Mouse (Mus musculus): ENCODE data around the gene Tmem8. TPM values are rescaled to one million over a fixed set of nuclear protein-coding genes. Genes with fewer than 3 reads are reported as not detected.
"Not testable (repeated sequence)": the region's sequence is repeated elsewhere in the genome, so short reads cannot be mapped to it uniquely, and the experiment has no call there.

Tmem8 gene
- polyA plus RNA-seq, 1 experiment = 1.5 TPM

DNA sequence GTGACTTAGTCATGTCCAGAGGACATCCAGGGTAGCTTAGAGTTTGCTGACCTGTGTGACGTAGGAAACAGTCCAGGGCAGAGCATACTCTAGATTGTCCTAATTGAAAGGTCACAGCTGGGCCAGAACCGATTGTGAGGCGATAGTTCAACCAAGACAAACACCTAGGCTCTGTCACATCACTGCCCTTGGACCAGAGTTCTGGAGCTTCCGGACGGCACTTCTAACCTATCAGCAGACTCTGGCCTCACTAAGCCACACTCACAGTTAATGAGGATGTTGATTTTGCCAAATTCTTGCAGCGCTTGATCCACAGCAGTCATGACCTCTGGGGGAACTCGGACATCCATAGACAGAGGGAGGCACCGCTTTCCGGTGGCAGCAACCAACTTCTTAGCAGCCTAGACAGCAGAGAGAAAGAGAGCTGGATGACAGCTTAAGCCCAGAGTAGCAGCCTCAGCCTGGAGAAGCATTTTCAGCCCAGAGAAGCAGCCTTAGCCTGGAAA lies 26.0 kb upstream of the Tmem8 start:
- Histone ChIP-seq H3K27me3 (ENCODE audit: control insufficient read depth, insufficient read depth, insufficient read length) (no peaks in the 10 kb centered on the region), H3K79me3 (ENCODE audit: low read depth) (no peaks in the 10 kb centered on the region)
- TF ChIP-seq MYOG (IDR thresholded peaks at IDR 0.05; ENCODE audit: control insufficient read depth, extremely low read depth, insufficient read length) = no peak
- TF ChIP-seq USF1 (IDR thresholded peaks at IDR 0.05; ENCODE audit: low read depth) = no peak

DNA sequence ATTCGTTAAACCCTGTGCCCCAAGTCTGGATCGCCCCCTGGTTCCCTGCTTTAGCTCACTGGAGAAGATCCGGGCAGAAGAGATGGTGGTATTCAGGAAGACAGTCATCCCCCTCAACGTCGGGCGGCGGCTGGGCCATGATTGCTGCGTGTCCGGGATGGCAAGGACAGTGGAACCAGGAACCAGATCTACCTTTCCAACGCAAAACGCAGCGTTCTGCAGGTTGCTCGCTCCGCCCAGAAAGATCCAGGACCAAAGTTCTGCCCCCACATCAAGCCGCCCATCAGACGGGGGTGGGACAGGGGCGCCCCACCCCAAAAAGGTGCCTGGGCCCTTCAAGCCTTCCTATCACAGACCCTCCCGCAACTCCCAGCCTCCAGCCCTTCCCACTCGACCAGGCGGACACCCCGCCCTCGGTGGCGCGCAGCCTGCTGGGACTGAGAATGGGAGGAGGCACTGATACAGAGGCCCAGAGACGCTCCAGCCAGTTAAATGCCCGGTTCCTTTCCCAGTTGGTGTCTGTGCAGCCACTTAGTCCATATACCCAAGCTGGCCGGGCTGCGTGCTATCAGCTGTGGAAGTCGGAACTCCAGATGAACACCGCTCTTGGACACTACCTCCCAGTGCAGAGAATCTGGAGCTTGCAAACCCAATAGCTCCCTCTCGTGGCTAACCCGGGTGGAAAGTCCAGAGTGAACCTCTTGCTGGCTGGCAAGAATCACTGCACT lies 23.0 kb upstream of the Tmem8 start, which contains the start of gene Decr2:
Gene Decr2 (minus strand): TSS at position 433 of the 728 bp plus-strand sequence.
- Histone ChIP-seq H3K36me3 (ENCODE audit: control insufficient read depth, insufficient read depth) (no peaks in the 10 kb centered on the region), H3K79me3 (ENCODE audit: low read depth) (no peaks in the 10 kb centered on the region), H3K4me3 (ENCODE audit: insufficient read depth, poor library complexity, severe bottlenecking) (peak within 1 kb of the TSS; percentile 36), H3K27me3 (ENCODE audit: control insufficient read depth, insufficient read depth, insufficient read length) (no peaks in the 10 kb centered on the region), H3K79me2 (ENCODE audit: control insufficient read depth, insufficient read depth) (no peaks in the 10 kb centered on the region), H3ac (ENCODE audit: control insufficient read depth, insufficient read length, low read depth) (peak within 1 kb of the TSS; percentile 61)
- TF ChIP-seq CTCF (IDR thresholded peaks at IDR 0.05; ENCODE audit: control insufficient read depth, insufficient read depth, insufficient read length) (peak; percentile 63), CEBPB (IDR thresholded peaks at IDR 0.05; ENCODE audit: low read depth) (no peak), FOSL1 (IDR thresholded peaks at IDR 0.05; ENCODE audit: insufficient read depth, low read length, poor library complexity, severe bottlenecking) (no peak), USF1 (IDR thresholded peaks at IDR 0.05; ENCODE audit: low read depth) (no peak), MYOG (IDR thresholded peaks at IDR 0.05; ENCODE audit: control insufficient read depth, extremely low read depth, insufficient read length) (no peak), MYOD1 (IDR thresholded peaks at IDR 0.05; ENCODE audit: control insufficient read depth, insufficient read length, low read depth) (no peak), MAX (IDR thresholded peaks at IDR 0.05) (no peak)

More for the DNA sequence above, 26.0 kb upstream of the Tmem8 start:
- H3K36me3 ChIP-seq (ENCODE audit: control insufficient read depth, insufficient read depth) = no peaks in the 10 kb centered on the region
- H3ac ChIP-seq (ENCODE audit: control insufficient read depth, insufficient read length, low read depth) = no peak overlapping the region
- H3K4me3 ChIP-seq (ENCODE audit: insufficient read depth, poor library complexity, severe bottlenecking) = no peak overlapping the region
- no peaks in the 10 kb centered on the region for H3K79me2 ChIP-seq (ENCODE audit: control insufficient read depth, insufficient read depth)

DNA sequence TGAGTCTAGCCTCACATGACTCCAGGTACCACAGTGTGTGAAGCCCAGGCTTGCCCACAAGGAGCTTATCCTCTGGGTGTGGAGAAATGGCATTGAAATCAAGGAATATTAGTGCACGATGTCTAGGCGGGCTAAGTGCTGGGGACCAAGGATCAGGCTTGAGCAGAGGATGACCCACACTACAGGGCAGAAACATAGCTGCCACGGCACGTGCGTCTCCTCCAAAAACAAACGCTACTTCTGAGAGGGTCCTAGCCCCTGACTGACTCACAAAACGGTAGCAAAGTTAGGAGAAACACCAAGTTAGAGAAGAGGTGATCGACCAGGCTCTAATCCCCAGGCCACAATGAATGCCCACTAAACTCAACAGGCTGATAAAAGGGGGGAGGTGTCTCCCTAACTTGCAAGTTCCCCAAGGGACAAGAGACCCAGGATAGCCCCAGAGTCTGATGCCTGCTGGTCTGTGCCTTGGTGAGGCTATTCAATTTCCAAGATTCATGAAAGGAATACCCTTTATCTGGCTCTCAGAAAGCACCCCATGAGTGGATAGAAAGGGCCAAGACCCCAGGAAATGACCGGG lies 18.5 kb upstream of the Tmem8 start:
- no peaks in the 10 kb centered on the region for H3K79me3 ChIP-seq (ENCODE audit: low read depth)
- no peaks in the 10 kb centered on the region for H3K79me2 ChIP-seq (ENCODE audit: control insufficient read depth, insufficient read depth)
- no peaks in the 10 kb centered on the region for H3K36me3 ChIP-seq (ENCODE audit: control insufficient read depth, insufficient read depth)
- H3K27me3 ChIP-seq (ENCODE audit: control insufficient read depth, insufficient read depth, insufficient read length) = no peaks in the 10 kb centered on the region
- peak overlapping the region; percentile 37 for H3K4me3 ChIP-seq (ENCODE audit: insufficient read depth, poor library complexity, severe bottlenecking)
- H3ac ChIP-seq (ENCODE audit: control insufficient read depth, insufficient read length, low read depth) = peak overlapping the region; percentile 74
- no peak for TF ChIP-seq CTCF (IDR thresholded peaks at IDR 0.05; ENCODE audit: control insufficient read depth, insufficient read depth, insufficient read length)
- no peak for TF ChIP-seq MYOD1 (IDR thresholded peaks at IDR 0.05; ENCODE audit: control insufficient read depth, insufficient read length, low read depth)
- TF ChIP-seq MAX (IDR thresholded peaks at IDR 0.05) = no peak
- no peak for TF ChIP-seq USF1 (IDR thresholded peaks at IDR 0.05; ENCODE audit: low read depth)
- no peak for TF ChIP-seq FOSL1 (IDR thresholded peaks at IDR 0.05; ENCODE audit: insufficient read depth, low read length, poor library complexity, severe bottlenecking)
- TF ChIP-seq MYOG (IDR thresholded peaks at IDR 0.05; ENCODE audit: control insufficient read depth, extremely low read depth, insufficient read length) = no peak
- TF ChIP-seq CEBPB (IDR thresholded peaks at IDR 0.05; ENCODE audit: low read depth) = no peak

DNA sequence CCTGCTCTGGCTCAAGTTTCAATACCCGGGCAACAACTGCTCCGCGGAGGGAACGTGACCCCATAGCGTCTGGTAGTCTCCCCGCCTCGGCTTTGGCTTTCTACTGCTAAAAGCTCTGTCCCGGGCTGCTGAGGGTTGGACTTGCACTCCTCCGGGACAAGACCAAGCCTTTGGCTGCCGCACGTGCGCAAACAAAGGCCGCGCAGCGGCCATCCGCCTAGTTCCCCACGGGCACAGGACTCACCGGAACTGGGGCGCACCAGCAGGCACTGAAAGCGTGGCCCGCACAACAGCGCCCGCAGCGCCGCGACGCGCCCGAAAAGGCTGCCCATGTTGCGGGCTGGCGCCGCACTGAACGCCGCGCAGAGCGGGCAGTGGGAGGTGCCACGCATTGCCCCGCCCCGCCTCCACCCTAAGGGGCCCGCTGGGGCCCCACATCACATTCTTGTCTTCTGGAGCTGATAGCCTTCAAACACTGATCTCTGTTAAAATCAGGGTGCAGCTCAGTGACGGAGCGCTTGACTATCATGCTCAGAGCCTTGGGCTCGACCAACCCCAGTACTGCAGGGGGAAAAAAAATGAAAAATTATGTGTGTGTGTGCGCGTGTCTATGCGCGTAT lies 17.9 kb upstream of the Tmem8 start, which contains the start of gene Nme4:
Gene Nme4 (minus strand): TSS at position 482 of the 620 bp plus-strand sequence.
- TF ChIP-seq CEBPB (IDR thresholded peaks at IDR 0.05; ENCODE audit: low read depth) = no peak
- peak; percentile 44 for TF ChIP-seq MAX (IDR thresholded peaks at IDR 0.05)
- no peak for TF ChIP-seq CTCF (IDR thresholded peaks at IDR 0.05; ENCODE audit: control insufficient read depth, insufficient read depth, insufficient read length)
- peak; percentile 3 for TF ChIP-seq USF1 (IDR thresholded peaks at IDR 0.05; ENCODE audit: low read depth)
- no peaks in the 10 kb centered on the region for H3K27me3 ChIP-seq (ENCODE audit: control insufficient read depth, insufficient read depth, insufficient read length)
- no peaks in the 10 kb centered on the region for H3K79me3 ChIP-seq (ENCODE audit: low read depth)
- H3K4me3 ChIP-seq (ENCODE audit: insufficient read depth, poor library complexity, severe bottlenecking) = peak within 1 kb of the TSS; percentile 37
- no peaks in the 10 kb centered on the region for H3K79me2 ChIP-seq (ENCODE audit: control insufficient read depth, insufficient read depth)
- peak within 1 kb of the TSS; percentile 74 for H3ac ChIP-seq (ENCODE audit: control insufficient read depth, insufficient read length, low read depth)
- no peaks in the 10 kb centered on the region for H3K36me3 ChIP-seq (ENCODE audit: control insufficient read depth, insufficient read depth)

DNA sequence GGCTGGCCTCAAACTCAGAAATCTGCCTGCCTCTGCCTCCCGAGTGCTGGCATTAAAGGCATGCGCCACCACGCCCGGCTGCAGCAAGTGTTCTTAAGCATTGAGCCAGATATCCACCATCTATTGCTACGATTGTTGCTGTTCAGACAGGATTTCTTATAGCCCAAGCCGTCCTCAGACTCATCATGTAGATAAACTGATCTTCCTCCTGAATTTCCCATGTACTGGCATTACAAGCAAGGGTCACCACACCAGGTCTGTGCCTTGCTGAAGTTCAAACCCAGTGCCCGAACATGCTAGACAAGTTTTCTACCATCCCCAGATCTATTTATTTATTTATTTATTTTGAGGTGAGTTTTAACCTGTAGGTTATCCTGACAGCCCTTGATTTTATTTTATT lies 14.6 kb upstream of the Tmem8 start:
- no peak overlapping the region for H3ac ChIP-seq (ENCODE audit: control insufficient read depth, insufficient read length, low read depth)
- no peaks in the 10 kb centered on the region for H3K79me3 ChIP-seq (ENCODE audit: low read depth)
- no peaks in the 10 kb centered on the region for H3K36me3 ChIP-seq (ENCODE audit: control insufficient read depth, insufficient read depth)
- H3K4me3 ChIP-seq (ENCODE audit: insufficient read depth, poor library complexity, severe bottlenecking) = no peak overlapping the region
- TF ChIP-seq USF1 (IDR thresholded peaks at IDR 0.05; ENCODE audit: low read depth) (no peak), MAX (IDR thresholded peaks at IDR 0.05) (no peak), CTCF (IDR thresholded peaks at IDR 0.05; ENCODE audit: control insufficient read depth, insufficient read depth, insufficient read length) (no peak), CEBPB (IDR thresholded peaks at IDR 0.05; ENCODE audit: low read depth) (no peak), MYOD1 (IDR thresholded peaks at IDR 0.05; ENCODE audit: control insufficient read depth, insufficient read length, low read depth) (no peak), MYOG (IDR thresholded peaks at IDR 0.05; ENCODE audit: control insufficient read depth, extremely low read depth, insufficient read length) (no peak), FOSL1 (IDR thresholded peaks at IDR 0.05; ENCODE audit: insufficient read depth, low read length, poor library complexity, severe bottlenecking) (no peak)
- H3K79me2 ChIP-seq (ENCODE audit: control insufficient read depth, insufficient read depth) = no peaks in the 10 kb centered on the region
- no peaks in the 10 kb centered on the region for H3K27me3 ChIP-seq (ENCODE audit: control insufficient read depth, insufficient read depth, insufficient read length)

DNA sequence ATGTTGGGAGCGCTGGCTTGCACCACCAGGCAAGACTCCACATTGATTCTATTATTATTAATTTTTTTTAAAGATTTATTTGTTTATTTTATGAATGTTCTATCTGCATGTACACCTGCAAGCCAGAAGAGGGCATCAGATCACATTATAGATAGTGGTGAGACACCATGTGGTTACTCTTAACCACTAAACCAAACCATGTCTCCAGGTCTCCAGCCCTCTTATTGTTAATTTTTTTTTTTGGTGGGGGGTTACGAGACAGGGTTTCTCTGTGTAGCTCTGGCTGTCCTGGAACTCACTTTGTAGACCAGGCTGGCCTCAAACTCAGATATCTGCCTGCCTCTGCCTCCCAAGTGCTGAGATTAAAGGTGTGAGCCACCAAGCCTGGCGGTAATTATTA lies 13.8 kb upstream of the Tmem8 start:
- H3K79me2 ChIP-seq (ENCODE audit: control insufficient read depth, insufficient read depth); H3ac ChIP-seq (ENCODE audit: control insufficient read depth, insufficient read length, low read depth); H3K79me3 ChIP-seq (ENCODE audit: low read depth); H3K36me3 ChIP-seq (ENCODE audit: control insufficient read depth, insufficient read depth); H3K27me3 ChIP-seq (ENCODE audit: control insufficient read depth, insufficient read depth, insufficient read length); H3K4me3 ChIP-seq (ENCODE audit: insufficient read depth, poor library complexity, severe bottlenecking): not testable (repeated sequence)

Measured in C2C12 (cell line).